Mouse (Mus musculus) ovary, postnatal 36 days (tissue): ENCODE measurements at regions not wholly inside any gene's neighbourhood (a gene's known extent, or its start where the extent isn't known, plus 50 kb on each side); places are given as distances from the start of the nearest gene placed in this dataset.

Experiments
- DNase-seq: peaks from one replicate; pipeline ENCODE4 v3.0.0; 2022; ENCODE audit warnings: low spot score, mixed read lengths

GRCm38 (mm10) chr3:34377329-34377728, 272.9 kb upstream of the Sox2 start:
- DNase-seq: no peak

- DNase-seq: no peak
Measured at GRCm38 (mm10) chr3:34371418-34371817, 278.8 kb upstream of the Sox2 start.

- DNase-seq: no peak
Measured at GRCm38 (mm10) chr3:34338100-34338499, 257.0 kb upstream of the Dnajc19 start.

GRCm38 (mm10) chr3:34333555-34333954, 252.4 kb upstream of the Dnajc19 start:
- no peak for DNase-seq

GRCm38 (mm10) chr3:34331889-34332276, 250.8 kb upstream of the Dnajc19 start:
- no peak for DNase-seq

GRCm38 (mm10) chr3:34330970-34331888, 250.1 kb upstream of the Dnajc19 start:
- no peak for DNase-seq

- peak; percentile 10 for DNase-seq
Measured at GRCm38 (mm10) chr3:34328865-34329264, 247.7 kb upstream of the Dnajc19 start.

- no peak for DNase-seq
Measured at GRCm38 (mm10) chr3:34325669-34326068, 244.5 kb upstream of the Dnajc19 start.

- DNase-seq: no peak
Measured at GRCm38 (mm10) chr3:34322527-34323210, 241.5 kb upstream of the Dnajc19 start.

GRCm38 (mm10) chr3:34314798-34315197, 233.7 kb upstream of the Dnajc19 start:
- no peak for DNase-seq

GRCm38 (mm10) chr3:34314393-34314792, 233.3 kb upstream of the Dnajc19 start:
- no peak for DNase-seq

GRCm38 (mm10) chr3:34311944-34312343, 230.8 kb upstream of the Dnajc19 start:
- no peak for DNase-seq

GRCm38 (mm10) chr3:34299637-34300036, 218.5 kb upstream of the Dnajc19 start:
- DNase-seq: no peak

GRCm38 (mm10) chr3:34287836-34288235, 206.7 kb upstream of the Dnajc19 start:
- no peak for DNase-seq

- DNase-seq: no peak
Measured at GRCm38 (mm10) chr3:34270154-34270553, 189.0 kb upstream of the Dnajc19 start.

GRCm38 (mm10) chr3:34266462-34266861, 185.3 kb upstream of the Dnajc19 start:
- no peak for DNase-seq

- DNase-seq: no peak
Measured at GRCm38 (mm10) chr3:34264811-34265210, 183.7 kb upstream of the Dnajc19 start.

GRCm38 (mm10) chr3:34252730-34253337, 171.7 kb upstream of the Dnajc19 start:
- DNase-seq: no peak

- no peak for DNase-seq
Measured at GRCm38 (mm10) chr3:34242126-34242525, 161.0 kb upstream of the Dnajc19 start.

GRCm38 (mm10) chr3:34239978-34240377, 158.9 kb upstream of the Dnajc19 start:
- DNase-seq: no peak

- no peak for DNase-seq
Measured at GRCm38 (mm10) chr3:34234391-34234790, 153.3 kb upstream of the Dnajc19 start.

- no peak for DNase-seq
Measured at GRCm38 (mm10) chr3:34232329-34233250, 151.5 kb upstream of the Dnajc19 start.
